Mouse (Mus musculus) liver, embryonic 14.5 days (tissue): ENCODE results near the gene Naglu.

ENCODE experiments used
- CTCF ChIP-seq: IDR thresholded peaks from 2 replicates; pipeline ENCODE4 v1.5.1; 2016; ENCODE audit warnings: antibody characterized with exemption, low read depth, control low read depth
- EP300 ChIP-seq: IDR thresholded peaks from 2 replicates; pipeline ENCODE4 v1.6.1; 2016; ENCODE audit warnings: antibody characterized with exemption, low read depth

DNA sequence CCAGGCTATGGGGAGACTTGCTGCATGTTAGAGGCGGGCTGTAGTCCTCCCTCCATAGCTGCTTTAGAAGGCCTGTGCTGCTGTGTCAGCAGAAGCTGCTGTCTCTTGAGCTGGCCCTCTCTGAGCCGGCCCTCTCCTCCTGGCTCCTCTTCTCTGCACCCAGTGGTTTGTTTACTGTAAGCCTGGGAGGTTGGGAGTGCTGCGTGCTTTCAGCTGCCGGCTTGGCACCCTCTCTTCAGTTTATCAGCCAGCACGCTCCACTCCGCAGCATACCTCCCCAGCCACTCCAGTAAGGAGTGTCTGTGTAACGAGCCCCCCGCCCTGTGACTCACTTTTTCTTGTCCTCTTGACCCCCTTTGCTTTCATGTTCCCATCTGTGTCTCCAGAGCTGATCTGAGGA is 12.9 kb upstream of the Naglu start:
- TF ChIP-seq CTCF, result no peak
- TF ChIP-seq EP300, result no peak
